Mouse (Mus musculus): ENCODE data around the gene Cfap61. TPM values are rescaled to one million over a fixed set of nuclear protein-coding genes. Genes with fewer than 3 reads are reported as not detected.

The Cfap61 gene
- polyA plus RNA-seq, 1 experiment from 2014 or later, result 2.9 TPM

DNA sequence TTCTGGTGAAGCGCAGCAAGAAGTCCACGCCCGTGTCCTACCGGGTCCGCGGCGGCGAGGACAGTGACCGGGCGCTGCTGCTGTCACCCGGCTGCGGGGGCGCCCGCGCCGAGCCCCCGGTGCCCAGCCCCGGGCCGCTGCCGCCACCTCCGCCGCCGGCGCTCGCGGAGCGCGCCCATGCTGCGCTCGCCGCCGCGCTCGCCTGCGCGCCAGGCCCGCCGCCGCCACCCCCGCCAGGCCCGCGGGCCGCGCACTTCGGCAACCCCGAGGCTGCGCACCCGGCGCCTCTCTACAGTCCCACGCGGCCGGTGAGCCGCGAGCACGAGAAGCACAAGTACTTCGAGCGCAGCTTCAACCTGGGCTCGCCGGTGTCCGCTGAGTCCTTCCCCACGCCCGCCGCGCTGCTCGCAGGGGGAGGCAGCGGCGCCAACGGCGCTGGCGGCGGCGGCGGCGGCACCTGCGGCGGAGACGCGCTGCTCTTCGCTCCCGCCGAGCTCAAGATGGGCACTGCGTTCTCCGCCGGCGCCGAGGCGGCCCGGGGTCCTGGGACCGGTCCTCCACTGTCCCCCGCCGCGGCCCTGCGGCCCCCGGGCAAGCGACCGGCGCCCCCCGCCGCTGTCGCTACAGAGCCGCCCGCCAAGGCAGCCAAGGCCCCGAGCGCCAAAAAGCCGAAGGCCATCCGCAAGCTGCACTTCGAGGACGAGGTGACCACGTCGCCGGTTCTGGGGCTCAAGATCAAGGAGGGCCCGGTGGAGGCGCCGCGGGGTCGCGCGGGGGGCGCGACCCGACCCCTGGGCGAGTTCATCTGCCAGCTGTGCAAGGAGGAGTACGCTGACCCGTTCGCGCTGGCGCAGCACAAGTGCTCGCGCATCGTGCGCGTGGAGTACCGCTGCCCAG, 287.9 kb downstream of the Cfap61 start:
- ATAC-seq (ENCODE audit: low FRiP score, low read depth), result peak; percentile 46
- H3K4me1 ChIP-seq (replicated peaks), result peaks cover 55% of the 10 kb centered on the region

DNA sequence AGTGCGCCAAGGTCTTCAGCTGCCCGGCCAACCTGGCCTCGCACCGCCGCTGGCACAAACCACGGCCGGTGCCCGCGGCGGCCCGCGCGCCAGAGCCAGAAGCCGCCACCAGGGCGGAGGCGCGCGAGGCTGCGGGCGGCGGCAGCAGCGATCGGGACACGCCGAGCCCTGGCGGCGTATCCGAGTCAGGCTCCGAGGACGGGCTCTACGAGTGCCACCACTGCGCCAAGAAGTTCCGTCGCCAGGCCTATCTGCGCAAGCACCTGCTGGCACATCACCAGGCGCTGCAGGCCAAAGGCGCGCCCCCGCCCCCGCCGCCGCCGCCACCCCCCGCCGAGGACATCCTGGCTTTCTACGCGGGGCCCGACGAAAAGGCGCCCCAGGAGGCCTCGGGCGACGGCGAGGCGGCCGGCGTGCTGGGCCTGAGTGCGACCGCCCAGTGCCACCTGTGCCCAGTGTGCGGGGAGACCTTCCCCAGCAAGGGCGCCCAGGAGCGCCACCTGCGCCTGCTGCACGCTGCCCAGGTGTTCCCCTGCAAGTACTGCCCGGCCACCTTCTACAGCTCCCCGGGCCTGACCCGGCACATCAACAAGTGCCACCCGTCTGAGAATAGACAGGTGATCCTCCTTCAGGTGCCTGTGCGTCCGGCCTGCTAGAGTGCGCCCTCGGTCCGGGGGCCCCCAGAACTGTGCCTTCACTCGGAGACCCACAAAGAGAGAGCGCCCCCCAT, 288.8 kb downstream of the Cfap61 start:
- no peaks in the 10 kb centered on the region for H3K9me3 ChIP-seq
- H3K4me3 ChIP-seq, result peak overlapping the region; percentile 80
- 0 out of 2 replicates have a peak, but pooled peaks have one; percentile 2 for ATAC-seq (ENCODE audit: low FRiP score, low read depth)
- H3K4me2 ChIP-seq, result peak overlapping the region; percentile 87
- peak overlapping the region; percentile 91 for H3K27ac ChIP-seq (replicated peaks)
- WGBS, result under 1% methylated on average over 75 of the region's 75 CpGs
- no peaks in the 10 kb centered on the region for H3K36me3 ChIP-seq
- peak overlapping the region; percentile 76 for H3K9ac ChIP-seq
- peaks cover 32% of the 10 kb centered on the region for H3K27me3 ChIP-seq
- peaks cover 47% of the 10 kb centered on the region for H3K4me1 ChIP-seq (replicated peaks)

More for the DNA sequence above, 287.9 kb downstream of the Cfap61 start:
- H3K27ac ChIP-seq (replicated peaks), result peak overlapping the region; percentile 91
- H3K4me2 ChIP-seq, result peak overlapping the region; percentile 87
- under 1% methylated on average over 110 of the region's 133 CpGs for WGBS
- H3K27me3 ChIP-seq, result peaks cover 29% of the 10 kb centered on the region
- peak overlapping the region; percentile 76 for H3K9ac ChIP-seq
- peak overlapping the region; percentile 80 for H3K4me3 ChIP-seq
- H3K9me3 ChIP-seq, result no peaks in the 10 kb centered on the region
- no peaks in the 10 kb centered on the region for H3K36me3 ChIP-seq

GRCm38 (mm10) chr2:146224141-146224540, 289.6 kb downstream of the Cfap61 start:
- H3K4me1 ChIP-seq (replicated peaks), result peaks cover 41% of the 10 kb centered on the region
- no peaks in the 10 kb centered on the region for H3K36me3 ChIP-seq
- H3K4me2 ChIP-seq, result peak overlapping the region; percentile 87
- 7% methylated on average over 7 of the region's 7 CpGs for WGBS
- peak overlapping the region; percentile 80 for H3K4me3 ChIP-seq
- H3K27me3 ChIP-seq, result peaks cover 31% of the 10 kb centered on the region
- H3K27ac ChIP-seq (replicated peaks), result peak overlapping the region; percentile 91
- H3K9me3 ChIP-seq, result no peaks in the 10 kb centered on the region
- ATAC-seq (ENCODE audit: low FRiP score, low read depth), result no peak
- H3K9ac ChIP-seq, result peak overlapping the region; percentile 76

DNA sequence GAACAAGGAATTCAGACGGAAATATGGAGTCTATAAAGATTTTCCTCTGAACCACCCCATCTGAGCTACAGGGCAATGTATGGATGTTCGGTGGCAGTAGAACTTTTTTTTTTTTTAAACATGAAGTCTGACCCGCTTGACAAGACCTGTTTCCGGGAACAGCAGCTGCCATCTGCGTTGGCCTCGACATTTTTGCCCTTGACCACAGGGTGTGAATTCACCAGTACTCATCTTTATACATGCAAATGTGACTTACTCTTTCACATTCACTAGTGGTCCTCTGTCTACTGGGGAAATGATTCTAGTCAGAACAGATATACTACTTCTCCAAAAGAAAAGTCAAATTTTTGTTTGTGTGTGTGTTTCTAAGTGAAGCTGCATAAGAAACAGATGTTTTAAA, 291.2 kb downstream of the Cfap61 start:
- Histone ChIP-seq H3K27me3 (peaks cover 27% of the 10 kb centered on the region), H3K4me1 (replicated peaks) (peaks cover 32% of the 10 kb centered on the region), H3K36me3 (no peaks in the 10 kb centered on the region), H3K4me3 (peak overlapping the region; percentile 29; the same call in 1 of the 2 replicates), H3K27ac (replicated peaks) (0 out of 2 replicates have a peak overlapping the region, but pooled peaks have one; percentile 22), H3K9ac (no peak overlapping the region), H3K9me3 (no peaks in the 10 kb centered on the region), H3K4me2 (peak overlapping the region; percentile 87)
- 8% methylated on average over 6 of the region's 6 CpGs for WGBS
- ATAC-seq (ENCODE audit: low FRiP score, low read depth), result no peak

- H3K36me3 ChIP-seq, result no peaks in the 10 kb centered on the region
- no peak for ATAC-seq (ENCODE audit: low FRiP score, low read depth)
- no peak overlapping the region for H3K9ac ChIP-seq
- no peak overlapping the region for H3K4me3 ChIP-seq
- H3K4me1 ChIP-seq (replicated peaks), result peaks cover 25% of the 10 kb centered on the region
- H3K4me2 ChIP-seq, result peak overlapping the region; percentile 87; the same call in 1 of the 2 replicates
- H3K27me3 ChIP-seq, result peaks cover 27% of the 10 kb centered on the region
- no peak overlapping the region for H3K27ac ChIP-seq (replicated peaks)
- no peaks in the 10 kb centered on the region for H3K9me3 ChIP-seq
- 11% methylated on average over 9 of the region's 9 CpGs for WGBS
These were observed 291.9 kb downstream of the Cfap61 start for GRCm38 (mm10) chr2:146226484-146226883.

GRCm38 (mm10) chr2:146227646-146228045, 293.1 kb downstream of the Cfap61 start:
- no peak for ATAC-seq (ENCODE audit: low FRiP score, low read depth)
- H3K9ac ChIP-seq, result no peak overlapping the region
- H3K27ac ChIP-seq (replicated peaks), result no peak overlapping the region
- H3K4me1 ChIP-seq (replicated peaks), result peaks cover 20% of the 10 kb centered on the region
- no peaks in the 10 kb centered on the region for H3K9me3 ChIP-seq
- no peak overlapping the region for H3K4me2 ChIP-seq
- no peaks in the 10 kb centered on the region for H3K36me3 ChIP-seq
- no peak overlapping the region for H3K4me3 ChIP-seq
- 65% methylated on average over 3 of the region's 3 CpGs for WGBS
- H3K27me3 ChIP-seq, result peaks cover 27% of the 10 kb centered on the region

GRCm38 (mm10) chr2:146228435-146228834, 293.9 kb downstream of the Cfap61 start:
- ATAC-seq (ENCODE audit: low FRiP score, low read depth), result no peak
- H3K36me3 ChIP-seq, result no peaks in the 10 kb centered on the region
- no peak overlapping the region for H3K4me3 ChIP-seq
- H3K4me1 ChIP-seq (replicated peaks), result peaks cover 12% of the 10 kb centered on the region
- H3K27ac ChIP-seq (replicated peaks), result no peak overlapping the region
- 60% methylated on average over 2 of the region's 2 CpGs for WGBS
- H3K4me2 ChIP-seq, result no peak overlapping the region
- H3K9ac ChIP-seq, result no peak overlapping the region
- no peaks in the 10 kb centered on the region for H3K9me3 ChIP-seq
- peaks cover 26% of the 10 kb centered on the region for H3K27me3 ChIP-seq

DNA sequence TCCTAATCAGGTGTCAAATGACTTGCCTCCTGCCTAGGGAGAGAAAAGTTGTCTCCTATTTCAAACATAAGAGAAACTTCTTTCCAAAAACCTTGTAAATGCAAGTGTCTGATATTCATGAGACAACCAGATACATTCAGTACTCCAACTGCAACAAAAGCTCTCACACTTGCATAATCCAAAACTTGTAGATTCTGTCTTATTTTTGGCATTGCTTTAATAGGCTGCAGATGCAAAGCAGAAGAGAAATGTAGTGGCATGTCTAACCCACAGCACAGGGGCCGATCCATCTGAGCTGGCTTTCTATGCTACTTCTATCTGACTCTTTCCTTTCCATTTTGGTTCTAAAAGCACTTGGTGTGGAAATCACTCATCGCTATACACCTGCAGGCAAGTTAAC, 296.9 kb downstream of the Cfap61 start:
- WGBS, result 94% methylated on average over 2 of the region's 2 CpGs
- no peak overlapping the region for H3K27ac ChIP-seq (replicated peaks)
- no peak for ATAC-seq (ENCODE audit: low FRiP score, low read depth)
- no peak overlapping the region for H3K4me3 ChIP-seq
- H3K9ac ChIP-seq, result no peak overlapping the region
- H3K27me3 ChIP-seq, result peaks cover 22% of the 10 kb centered on the region
- peaks cover 2% of the 10 kb centered on the region; the same call in 1 of the 2 replicates for H3K4me1 ChIP-seq (replicated peaks)
- H3K4me2 ChIP-seq, result no peak overlapping the region
- no peaks in the 10 kb centered on the region for H3K9me3 ChIP-seq
- no peaks in the 10 kb centered on the region for H3K36me3 ChIP-seq

DNA sequence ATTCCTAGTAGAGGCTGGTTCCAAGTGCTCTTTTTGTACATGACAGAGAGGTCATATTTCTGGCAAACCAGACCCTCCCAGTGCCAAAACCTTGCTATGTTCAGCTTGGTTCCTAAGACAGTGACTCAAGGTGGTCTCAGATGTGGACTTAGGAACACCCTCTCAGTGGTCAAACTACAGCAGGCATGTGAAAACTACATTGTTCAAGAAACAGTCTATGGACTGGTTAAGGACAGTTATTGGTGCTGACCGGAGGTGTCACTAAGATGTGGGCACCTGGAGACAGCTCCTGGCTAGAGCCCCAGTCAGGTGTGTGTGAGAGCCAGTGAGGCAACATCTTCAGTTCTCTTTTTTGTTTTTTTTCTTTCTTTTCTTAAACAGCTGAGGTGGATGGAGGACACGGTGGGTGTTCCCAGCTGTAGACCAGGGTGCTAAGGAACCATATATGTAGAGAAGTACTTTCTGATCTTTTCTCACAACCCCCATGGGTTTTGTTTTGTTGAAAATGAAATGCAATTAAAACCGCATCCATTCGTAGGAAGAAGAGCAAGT, 304.7 kb downstream of the Cfap61 start:
- H3K9ac ChIP-seq, result no peak overlapping the region
- no peaks in the 10 kb centered on the region for H3K4me1 ChIP-seq (replicated peaks)
- no peak overlapping the region for H3K4me2 ChIP-seq
- H3K9me3 ChIP-seq, result no peaks in the 10 kb centered on the region
- no peak overlapping the region for H3K27ac ChIP-seq (replicated peaks)
- ATAC-seq (ENCODE audit: low FRiP score, low read depth), result no peak
- WGBS, result 91% methylated on average over 4 of the region's 4 CpGs
- H3K4me3 ChIP-seq, result no peak overlapping the region
- H3K27me3 ChIP-seq, result peaks cover 3% of the 10 kb centered on the region; the same call in 1 of the 2 replicates
- no peaks in the 10 kb centered on the region for H3K36me3 ChIP-seq

DNA sequence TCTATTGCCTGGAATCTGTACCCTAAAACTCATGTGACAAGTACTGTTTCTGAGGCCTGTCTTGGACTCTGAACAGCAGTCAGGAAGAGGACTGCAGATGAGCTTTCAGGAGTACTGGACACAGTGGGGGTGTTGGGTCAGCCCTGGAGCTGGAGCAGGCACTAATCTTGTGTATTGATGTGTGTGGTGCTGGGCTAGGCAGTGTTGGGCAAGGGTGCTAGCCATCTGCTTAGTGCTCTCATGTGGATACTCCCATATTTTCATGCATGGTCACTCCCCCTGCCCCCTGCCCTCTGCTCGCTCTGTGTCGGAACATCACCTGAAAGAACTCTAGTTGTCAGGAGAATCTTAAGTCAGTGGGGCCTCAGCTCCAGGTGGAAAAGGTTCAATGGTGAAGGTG, 309.5 kb downstream of the Cfap61 start:
- 89% methylated on average over 2 of the region's 2 CpGs for WGBS
- no peaks in the 10 kb centered on the region for H3K9me3 ChIP-seq
- H3K4me1 ChIP-seq (replicated peaks), result no peaks in the 10 kb centered on the region
- H3K27me3 ChIP-seq, result no peaks in the 10 kb centered on the region
- no peak overlapping the region for H3K4me3 ChIP-seq
- no peak overlapping the region for H3K27ac ChIP-seq (replicated peaks)
- no peak for ATAC-seq (ENCODE audit: low FRiP score, low read depth)
- no peaks in the 10 kb centered on the region for H3K36me3 ChIP-seq
- no peak overlapping the region for H3K9ac ChIP-seq
- H3K4me2 ChIP-seq, result no peak overlapping the region

DNA sequence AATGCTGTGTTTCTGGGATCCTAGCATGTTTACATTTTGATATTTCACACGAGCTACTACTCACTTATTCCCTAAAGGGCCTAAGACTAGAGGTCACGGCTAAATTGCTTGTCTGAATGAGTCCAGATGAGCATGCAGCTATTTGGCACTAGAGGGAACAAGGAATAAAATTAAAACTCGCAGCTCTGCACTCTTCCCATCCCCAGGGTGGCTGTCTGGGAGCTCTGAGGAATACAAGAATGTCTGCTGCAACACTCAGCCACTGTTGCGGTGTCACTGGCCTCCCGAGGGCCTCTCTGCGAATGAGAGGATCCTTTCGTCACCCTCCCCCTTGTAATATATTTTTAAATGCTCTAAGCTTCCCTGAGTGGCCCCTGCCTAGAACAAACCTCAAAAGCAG, 310.8 kb downstream of the Cfap61 start:
- H3K27ac ChIP-seq (replicated peaks), result no peak overlapping the region
- no peak for ATAC-seq (ENCODE audit: low FRiP score, low read depth)
- 46% methylated on average over 7 of the region's 7 CpGs for WGBS
- no peaks in the 10 kb centered on the region for H3K36me3 ChIP-seq
- no peaks in the 10 kb centered on the region for H3K9me3 ChIP-seq
- H3K9ac ChIP-seq, result no peak overlapping the region
- H3K4me3 ChIP-seq, result no peak overlapping the region
- H3K27me3 ChIP-seq, result no peaks in the 10 kb centered on the region
- no peak overlapping the region for H3K4me2 ChIP-seq
- H3K4me1 ChIP-seq (replicated peaks), result no peaks in the 10 kb centered on the region

All from hindbrain, embryonic 15.5 days (tissue).